Mouse (Mus musculus): ENCODE measurements around the gene Mylk4.

Mylk4 gene

DNA sequence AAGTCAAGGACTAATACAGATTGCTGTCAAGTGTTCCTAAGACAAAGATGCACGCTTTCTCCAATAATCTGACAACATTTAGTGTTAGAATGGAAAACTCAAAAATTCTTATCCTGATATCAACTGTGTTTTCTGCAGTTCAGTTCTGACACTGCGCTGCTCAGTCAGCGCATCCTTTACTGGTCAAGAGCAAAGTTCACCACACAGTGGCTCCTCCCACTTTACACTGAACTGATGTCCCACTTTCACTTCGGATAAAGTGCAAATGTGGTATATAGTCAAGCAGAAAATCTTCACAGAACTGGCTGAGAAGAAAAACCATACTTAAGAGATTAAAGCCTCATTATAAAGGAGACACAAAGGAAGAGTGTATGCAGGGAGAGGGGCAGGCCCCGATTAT is 11.4 kb upstream of the Mylk4 start:
- no peak for DNase-seq (ENCODE audit: low spot score)

DNA sequence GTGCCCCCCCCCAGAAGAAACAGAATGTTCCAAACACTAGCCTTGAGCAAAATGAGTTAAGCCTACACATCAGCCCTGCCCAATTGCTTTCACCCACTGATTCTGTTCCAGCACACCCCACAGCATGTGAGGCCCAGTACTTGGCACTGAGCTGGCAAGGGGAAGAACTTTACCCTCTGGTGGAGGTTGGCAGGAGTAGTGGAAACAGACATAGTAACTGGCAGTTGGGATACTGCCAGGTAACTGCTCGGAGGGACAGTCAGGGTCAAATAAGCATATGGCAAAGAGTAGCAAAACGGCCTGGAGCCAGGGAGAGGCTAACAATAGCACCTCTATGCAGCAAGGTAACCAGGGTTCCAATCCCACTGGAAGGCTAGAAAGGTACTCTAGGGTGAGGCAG is 10.9 kb upstream of the Mylk4 start:
- DNase-seq (ENCODE audit: low spot score) = no peak

DNA sequence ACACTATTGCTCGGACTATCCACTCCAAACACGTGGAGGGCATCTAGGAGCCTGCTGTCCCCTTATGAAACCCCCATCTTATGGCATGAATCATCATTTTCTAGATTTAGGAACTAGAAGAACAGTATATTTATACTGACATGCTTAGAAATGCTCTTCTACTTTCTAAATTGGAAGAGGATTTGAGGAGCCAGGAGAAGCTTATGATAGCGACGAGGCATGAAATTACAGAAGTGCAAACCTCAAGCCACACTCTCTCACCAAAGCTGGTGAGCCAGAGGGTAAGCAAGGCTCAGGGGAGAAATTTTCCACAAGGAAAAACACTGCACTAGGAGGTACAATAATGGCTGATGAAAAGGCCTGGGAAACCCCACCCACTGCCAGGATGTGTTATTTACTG is 6.0 kb upstream of the Mylk4 start:
- no peak for DNase-seq (ENCODE audit: low spot score)

DNA sequence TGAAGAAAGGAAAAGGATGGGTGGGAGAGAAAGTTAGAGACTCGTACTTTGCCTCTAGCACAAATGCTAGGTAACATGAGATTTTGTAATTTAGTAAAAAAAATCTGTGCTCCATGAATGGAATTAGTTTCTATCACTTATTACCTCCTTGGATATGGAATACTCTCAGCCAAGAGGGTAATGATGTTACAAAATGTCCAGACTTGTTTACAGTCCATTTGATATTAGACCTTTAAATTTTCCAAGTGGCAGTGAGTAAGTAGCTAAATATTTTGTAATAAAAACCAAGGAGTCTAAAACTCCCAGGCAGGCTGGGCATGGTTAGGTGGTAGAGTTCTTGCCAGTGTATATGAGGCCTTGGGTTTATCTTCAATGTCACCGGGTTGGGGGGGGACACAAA is 3.8 kb upstream of the Mylk4 start:
- DNase-seq (ENCODE audit: low spot score) = no peak

DNA sequence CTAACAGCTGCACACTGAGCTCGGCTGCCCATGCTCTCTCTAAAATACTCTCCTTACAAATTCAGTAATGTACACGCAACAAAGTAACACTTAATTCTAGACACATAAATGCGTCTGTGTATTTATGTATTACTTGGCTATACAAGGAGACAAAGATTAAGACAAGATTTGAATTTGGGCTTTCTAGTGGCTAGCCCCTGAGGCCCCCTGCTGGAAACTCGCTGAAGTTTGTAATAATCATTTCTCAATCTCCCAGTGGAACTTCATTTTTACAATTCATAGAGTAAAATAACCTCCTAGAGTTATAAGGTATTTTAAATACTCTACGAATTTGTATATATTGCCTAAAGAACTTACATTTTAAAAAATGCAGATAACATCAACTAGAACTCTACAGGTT is 699 bp downstream of the Mylk4 start:
- no peak for DNase-seq (ENCODE audit: low spot score)

DNA sequence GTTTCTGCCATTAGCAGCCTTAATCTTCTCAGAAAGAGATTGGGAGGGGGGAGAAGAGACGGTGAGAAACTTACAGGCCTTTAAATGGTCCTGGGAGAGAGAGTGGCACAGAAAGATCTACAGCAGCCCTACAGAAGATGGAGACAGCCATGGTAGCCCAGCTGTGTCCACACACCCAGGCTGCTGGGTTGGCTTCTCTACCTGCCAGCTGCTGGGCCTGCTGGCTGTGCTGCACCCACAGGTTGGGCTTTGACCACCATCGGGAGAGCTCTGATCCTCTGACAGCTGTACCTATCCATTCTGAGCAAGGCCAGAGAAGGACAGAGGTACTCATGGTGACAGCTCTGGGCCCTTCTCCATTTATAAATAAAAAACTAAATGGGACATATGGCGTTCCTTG is 4.9 kb downstream of the Mylk4 start:
- no peak for DNase-seq (ENCODE audit: low spot score)

DNA sequence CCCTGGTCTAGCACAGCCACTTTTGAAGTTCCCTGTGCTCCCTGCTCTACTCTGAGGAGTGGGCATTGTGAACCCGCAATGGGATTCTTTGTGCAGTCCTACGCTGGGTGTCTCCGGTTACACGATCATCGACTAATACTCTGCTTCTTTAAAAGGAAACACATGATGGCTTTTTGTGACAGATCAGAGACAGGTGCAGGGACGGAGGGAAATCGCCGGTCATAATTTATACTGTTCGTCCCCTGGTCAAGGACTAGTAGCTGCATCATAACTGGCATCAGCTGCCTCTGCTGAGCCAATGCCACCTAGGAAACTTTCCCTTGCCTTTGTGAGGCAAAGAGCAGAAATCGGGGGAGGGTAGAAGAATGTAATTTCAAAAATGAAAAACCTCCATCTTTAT is 7.4 kb downstream of the Mylk4 start:
- no peak for DNase-seq (ENCODE audit: low spot score)

DNA sequence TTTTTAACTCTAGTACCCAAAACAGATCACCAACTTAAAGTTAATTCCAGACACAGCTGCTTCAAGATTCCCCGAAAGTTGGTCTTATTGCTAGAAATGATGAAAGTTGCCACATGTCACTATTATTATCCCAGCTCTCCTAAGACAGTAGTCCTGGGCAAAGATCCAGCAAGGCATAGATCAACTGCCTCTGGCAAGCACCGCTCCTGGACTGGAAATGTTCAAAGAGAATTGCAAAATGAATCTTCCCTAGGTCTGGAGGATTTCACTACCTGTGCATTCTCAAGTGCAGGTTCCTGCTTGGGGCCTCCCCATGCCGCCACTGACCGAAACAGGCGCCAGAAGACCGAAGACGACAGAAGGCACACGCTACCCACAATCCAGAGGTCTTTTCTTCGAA is 7.9 kb downstream of the Mylk4 start:
- DNase-seq (ENCODE audit: low spot score) = no peak

DNA sequence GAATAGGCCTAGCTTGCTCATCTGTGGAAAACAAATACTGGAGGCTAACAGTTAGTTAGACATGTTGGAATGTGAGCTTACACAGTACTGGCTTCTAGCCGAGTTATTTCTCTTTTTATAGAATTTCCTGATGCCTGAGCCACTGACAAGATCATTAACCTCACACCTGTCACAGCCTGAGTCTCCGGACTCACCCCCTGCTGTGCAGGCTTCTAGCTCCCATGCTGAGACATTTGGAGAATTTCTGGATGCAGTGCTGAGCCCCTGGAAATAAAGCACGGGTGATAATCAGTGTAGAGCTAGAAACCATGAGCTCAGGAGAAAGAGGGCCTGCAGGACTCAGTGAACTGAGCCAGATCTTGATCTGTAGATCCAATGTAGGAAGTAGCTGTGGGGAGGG is 13.8 kb downstream of the Mylk4 start:
- no peak for DNase-seq (ENCODE audit: low spot score)

DNA sequence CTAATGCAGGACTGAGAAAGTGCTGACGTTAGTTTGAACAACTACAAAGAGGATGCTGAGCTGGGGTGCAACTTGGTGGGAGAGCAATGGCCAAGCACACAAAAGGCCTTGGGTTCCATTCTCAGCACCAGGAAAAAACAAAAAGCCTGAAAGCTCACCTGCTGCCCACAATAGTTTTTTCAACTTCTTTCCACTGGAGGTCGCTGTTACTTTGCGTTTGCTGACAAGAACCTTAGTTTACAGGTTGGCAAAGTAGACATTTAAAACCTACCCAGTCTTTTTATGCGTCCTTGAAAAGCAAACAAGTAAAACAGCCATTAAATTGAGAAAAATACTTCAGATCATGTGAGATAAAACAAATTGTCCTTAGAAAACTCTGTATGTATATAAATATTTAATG is 15.7 kb downstream of the Mylk4 start:
- peak; percentile 45 for DNase-seq (ENCODE audit: low spot score)

DNA sequence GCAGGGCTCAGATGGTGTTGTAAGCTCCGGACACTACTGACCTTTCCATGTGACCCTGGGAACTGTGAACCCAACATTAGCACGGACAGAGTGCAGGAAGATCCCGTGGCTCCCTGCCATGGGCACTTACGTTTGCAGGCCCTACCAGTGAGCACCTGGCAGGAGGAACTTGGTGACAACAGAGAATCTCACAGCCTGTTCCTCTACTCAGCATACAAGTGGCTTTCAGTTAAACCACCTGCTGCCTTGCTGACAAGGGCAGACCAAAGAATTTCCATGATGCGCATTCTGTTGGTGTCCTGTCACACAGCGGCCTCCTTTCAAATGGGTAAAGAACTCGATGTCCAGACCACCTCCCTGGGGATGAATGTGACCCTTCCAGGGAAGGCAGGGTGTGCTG is 19.3 kb downstream of the Mylk4 start:
- no peak for DNase-seq (ENCODE audit: low spot score)

DNA sequence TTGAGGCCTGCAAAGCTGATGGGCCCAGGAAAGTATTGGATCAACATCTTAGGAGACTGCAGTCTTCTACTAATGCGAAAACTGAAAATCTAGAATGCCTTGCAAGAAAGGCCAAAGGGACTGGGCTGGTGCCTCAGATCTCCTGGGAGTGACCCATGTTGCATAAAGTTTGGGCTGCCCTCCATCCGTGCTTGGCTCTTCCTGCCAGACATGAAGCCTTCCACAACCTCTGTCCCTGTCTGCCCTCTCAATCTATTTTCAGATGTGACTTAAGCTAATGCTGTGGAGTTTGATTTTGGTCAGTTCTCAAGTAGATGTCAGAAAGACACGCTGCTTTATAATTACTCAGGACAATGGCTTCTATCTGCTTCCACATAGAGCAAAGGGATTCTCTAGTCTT is 20.6 kb downstream of the Mylk4 start:
- no peak for DNase-seq (ENCODE audit: low spot score)

DNA sequence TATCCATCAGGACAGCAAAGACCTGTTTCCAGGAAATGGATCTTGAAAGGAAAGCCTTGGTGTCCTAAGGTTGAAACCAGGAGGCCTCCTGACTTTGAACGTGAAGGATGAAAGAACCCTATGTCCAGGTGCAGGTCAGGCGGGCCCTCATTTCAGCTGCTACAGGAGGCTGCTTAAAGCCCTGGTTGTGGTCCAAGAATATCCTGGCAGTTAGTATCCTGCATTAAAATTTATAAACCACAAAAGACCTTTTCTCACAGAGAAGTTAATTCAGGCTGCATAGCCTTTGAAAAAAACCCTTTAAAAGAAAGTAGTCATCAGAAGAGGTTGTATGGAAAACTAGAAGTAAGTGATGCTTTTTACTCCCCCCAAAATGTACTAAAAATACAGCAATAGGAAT is 23.0 kb downstream of the Mylk4 start:
- no peak for DNase-seq (ENCODE audit: low spot score)

DNA sequence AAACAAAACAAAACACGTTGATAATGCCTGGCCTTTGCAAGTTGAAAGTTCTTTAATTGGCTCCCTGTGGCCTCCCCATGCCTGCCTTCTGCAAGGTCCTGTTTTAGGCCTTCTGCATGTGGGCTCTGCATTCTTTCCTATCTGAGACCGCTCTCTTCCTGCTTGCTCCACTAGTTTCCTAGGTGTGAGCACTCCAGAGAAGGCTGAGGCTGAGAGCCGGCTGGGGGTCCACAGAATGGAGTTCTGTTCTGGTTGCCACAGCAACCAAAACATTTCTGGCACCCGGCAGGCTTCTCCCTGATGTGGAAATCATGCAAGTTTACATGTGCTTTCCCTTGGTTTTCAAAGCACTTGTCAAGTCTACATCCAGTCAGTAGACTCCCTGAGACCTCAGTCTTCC is 24.7 kb downstream of the Mylk4 start:
- DNase-seq (ENCODE audit: low spot score) = no peak

DNA sequence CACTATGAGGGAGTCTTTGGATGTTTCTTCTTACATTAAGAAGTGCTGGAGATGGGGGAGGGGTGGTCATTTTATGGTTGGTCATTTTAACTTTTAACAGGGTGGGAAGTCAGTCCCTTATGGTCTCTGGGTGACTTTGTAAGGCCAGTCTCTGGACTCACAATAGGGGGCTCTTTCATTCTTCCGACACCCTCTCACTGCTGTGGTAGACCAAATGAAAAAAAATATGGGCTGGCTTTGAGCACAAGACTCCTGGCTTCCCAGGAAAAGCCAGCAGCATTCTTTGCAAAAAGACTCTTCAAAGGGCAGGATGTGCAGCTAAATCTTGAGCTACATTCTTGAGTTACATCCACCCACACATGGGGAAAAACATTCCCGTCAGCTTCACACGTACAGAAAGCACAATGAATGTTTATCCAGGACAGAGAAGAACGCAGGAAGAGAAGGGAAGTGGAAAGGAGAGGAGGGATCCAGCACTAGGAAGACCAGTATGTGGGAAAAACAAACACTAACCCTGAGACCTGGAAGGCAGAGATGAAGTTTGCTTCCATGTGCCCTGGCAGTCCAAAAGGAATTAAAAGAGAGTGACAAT is 31.6 kb downstream of the Mylk4 start:
- DNase-seq (ENCODE audit: low spot score) = no peak

DNA sequence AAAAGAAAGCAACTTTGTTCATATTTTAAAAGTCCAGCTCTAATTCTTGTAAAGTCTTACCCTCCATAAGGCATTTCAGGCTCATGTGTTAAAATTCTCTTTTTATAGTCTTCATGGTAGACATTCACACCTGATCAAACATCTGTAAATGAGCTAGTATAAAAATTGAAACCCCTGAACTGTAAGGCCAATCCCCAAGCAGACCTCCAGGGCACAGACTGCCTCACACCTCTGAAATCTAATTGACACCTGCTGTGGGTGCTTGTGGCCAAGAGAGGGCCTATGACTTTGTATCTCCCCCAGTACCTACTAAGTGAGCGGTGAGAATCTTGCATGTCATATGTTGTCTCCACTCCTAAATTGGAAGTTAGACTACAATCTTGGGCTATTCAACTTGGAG is 33.2 kb downstream of the Mylk4 start:
- DNase-seq (ENCODE audit: low spot score) = no peak

DNA sequence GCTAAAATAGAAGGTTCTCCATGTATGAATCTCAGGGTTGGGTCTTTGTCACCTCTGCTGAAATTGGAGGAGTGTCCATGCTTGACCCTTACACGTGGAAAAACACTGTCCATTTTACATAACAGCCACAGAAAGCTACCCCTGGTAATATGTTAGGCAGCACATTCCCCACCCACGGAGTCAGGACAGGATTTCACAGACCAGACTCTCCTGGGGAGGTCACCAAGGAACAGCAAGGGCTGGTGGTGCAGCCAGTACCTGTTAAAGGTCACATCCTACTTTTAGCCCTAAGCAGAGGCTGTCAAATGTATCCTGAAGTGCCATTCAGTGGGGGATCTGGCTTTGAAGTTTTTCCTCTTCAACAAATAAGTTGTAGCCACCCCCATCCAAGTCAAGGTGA is 35.3 kb downstream of the Mylk4 start:
- DNase-seq (ENCODE audit: low spot score) = no peak

DNA sequence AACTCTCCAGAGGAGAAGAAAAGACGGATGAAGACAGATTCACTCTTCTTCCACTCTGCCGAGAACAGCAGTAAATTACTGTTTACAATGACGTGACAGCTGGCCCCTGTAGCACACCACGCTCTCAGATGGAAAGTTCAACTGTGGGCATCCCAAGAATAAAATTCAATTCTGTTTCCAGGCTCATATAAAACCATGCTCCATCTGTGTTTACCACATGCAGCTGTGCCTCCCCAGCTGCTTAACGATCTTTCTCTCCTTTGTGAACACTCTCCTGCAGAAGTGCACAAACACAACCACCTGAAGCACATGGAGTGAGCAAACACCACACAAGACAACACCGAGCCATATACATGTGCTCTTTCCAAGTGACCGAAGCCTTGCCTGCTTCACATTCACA is 42.6 kb downstream of the Mylk4 start:
- DNase-seq (ENCODE audit: low spot score) = no peak

DNA sequence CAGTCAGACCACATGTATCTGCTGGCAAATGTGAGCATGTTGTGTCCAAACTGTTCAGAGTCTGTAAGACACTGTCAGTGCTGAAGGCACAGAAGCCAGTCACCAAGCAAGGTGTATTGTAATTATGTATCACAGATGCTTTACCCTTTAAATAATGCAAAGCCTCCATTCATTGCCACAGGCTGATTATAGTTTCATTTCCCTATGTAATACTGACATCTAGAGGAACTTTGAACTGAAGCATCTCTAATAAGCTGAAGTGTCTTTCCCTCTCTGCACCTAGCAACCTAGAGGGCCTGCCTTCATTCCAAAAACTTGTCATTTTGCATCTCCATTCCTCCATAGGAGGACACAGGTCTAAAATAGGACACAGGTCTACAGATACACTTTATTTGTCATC is 52.5 kb downstream of the Mylk4 start:
- DNase-seq (ENCODE audit: low spot score) = no peak

DNA sequence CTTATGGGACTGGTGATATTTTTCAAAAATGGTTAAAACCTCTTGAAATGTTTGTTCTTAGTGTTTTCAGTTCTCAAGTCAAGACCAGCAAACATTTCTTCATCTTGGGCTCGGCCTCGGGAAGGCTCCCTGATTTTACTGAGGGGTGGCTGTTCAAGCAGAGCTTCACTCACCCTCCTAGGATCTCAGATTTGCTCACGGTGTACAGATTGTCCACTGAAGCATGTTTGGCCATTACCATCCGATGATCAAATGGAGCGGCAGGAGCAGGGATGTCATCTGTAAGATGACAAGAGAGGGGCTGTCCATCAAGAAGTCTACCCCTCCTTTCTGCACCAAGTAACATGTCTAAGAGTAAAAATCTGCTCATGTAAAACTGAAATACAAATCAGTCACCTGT is 59.1 kb downstream of the Mylk4 start:
- no peak for DNase-seq (ENCODE audit: low spot score)

DNA sequence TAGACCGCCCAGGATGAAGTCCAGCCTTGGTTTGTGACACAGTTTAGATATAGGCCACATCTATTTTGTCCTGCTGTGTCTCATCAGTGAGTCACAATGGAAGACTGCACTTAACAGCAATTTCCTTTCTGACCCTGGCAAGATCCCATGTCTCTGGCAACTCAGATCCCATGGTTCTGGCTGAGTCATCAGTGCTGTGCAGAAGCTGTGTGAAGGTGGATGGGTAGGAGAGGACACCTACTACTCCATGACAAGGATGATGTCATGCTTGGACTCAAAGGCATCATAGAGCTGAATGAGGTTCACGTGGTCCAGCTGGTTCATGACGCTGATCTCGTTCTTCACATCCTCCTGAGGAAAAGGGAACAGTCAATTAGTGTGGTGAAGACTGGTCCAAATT is 62.0 kb downstream of the Mylk4 start:
- no peak for DNase-seq (ENCODE audit: low spot score)

DNA sequence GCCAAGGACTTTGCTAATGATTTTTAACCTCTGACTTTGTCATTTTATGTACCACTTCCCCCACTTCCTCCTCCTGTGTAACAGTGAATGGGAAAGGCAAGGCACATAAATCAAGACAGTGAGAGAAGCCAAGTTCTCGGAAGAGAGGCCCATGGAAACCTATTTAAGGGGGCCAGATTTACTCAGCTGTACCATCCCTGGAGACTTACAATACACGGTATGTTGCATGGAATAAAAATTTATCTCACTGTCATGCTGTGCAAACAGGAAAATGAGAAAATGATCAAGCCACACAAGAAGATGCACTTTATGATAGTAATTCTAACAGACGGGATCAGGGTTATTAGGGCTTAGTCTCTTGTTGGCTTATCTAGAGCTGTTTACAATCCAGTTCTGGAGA is 64.5 kb downstream of the Mylk4 start:
- no peak for DNase-seq (ENCODE audit: low spot score)

DNA sequence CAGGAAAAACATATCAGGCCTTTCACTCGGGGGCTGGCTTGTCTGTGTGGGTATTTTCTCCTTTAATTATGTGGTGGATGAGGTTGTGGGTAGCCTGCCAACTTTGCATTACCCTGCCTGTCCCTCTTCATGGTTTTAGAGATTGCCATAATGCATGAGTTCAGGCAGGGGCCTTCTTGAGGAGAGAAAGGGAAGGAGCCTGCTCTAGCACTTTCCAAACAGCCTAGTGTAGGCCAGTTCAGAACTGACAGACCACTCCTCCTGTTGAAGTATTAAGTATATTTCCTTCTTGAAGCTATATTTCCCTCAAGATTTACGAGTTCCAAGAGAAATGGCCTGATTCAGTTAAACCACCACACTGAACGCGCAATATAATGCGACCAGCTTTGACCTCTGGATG is 66.0 kb downstream of the Mylk4 start:
- no peak for DNase-seq (ENCODE audit: low spot score)

DNA sequence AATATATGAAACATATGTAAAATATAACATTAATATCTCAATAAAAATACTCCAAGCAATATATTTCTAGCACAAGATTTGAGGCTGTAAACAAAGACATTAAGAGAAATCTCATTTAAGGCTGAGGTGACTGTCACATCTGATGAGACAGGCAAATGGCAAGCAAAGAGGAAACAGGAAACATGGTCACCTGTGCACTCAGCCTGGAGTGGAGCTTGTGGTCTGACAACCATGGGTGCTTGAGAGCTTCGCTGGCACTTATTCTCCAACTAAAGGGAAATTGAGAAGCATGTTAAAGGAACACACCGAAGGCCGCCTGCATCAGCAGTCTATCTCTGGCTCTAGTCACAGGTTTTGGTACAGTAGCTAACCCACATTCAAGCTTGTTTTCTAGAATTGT is 71.2 kb downstream of the Mylk4 start:
- DNase-seq (ENCODE audit: low spot score) = no peak

DNA sequence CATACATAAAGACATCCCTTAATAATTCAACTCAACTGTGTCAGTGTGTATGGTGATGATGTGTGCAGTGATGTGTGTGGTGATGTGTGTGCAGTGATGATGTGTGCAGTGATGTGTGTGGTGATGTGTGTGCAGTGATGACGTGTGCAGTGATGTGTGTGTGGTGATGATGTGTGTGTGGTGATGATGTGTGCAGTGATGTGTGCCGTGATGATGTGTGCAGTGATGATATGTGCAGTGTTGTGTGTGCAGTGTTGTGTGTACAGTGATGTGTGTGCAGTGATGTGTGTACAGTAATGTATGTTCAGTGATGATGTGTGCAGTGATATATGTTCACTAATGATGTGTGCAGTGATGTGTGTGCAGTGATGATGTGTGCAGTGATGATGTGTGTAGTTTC is 75.9 kb downstream of the Mylk4 start:
- no peak for DNase-seq (ENCODE audit: low spot score)
